Mouse (Mus musculus): ENCODE results near the gene Shroom2. TPM values are rescaled to one million over a fixed set of nuclear protein-coding genes. Genes with fewer than 3 reads are reported as not detected.

Gene Shroom2
- total RNA-seq, 2 experiments from 2014 or later, result 94.4 to 98.1 TPM

DNA sequence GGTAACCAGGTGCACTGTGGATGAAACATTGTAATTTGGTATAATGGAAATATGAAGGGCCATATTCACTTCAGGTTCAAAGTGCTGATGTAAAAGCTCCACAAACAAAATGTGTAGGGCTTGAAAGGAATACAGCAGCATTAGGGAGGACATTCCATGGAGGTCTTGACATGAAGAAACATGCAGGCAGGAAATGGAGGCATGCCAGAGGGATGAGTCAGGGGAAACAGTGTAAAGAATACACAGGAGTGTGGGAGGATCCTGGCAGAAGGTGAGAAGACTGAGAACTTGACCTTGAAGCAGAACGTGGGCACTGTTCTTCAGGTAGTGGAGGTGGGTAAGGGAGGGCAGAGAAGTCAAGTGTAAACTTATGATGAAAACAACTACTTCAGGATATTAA lies 65.6 kb downstream of the Shroom2 start:
- DNase-seq (ENCODE audit: low spot score in 2 of 2), result no peak

DNA sequence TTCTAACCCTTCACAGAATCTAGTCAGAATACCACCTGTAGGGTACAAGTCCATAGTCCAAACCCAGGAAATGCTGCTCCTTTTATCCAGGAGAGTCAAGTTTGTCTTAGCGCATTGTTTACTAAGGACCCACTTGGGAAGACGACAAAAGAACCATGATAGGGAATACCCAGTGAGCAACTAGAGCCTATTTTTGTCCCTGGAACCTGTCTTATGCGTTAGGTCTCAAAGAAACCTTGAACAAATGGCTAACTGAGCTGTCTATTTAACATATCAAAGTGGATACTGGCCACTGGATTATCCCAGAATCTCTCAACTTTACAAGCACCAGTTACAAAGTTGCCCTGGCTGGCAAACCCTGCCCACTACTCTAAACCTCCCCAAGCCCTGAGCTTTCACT lies 67.6 kb downstream of the Shroom2 start:
- DNase-seq (ENCODE audit: low spot score in 2 of 2), result no peak

DNA sequence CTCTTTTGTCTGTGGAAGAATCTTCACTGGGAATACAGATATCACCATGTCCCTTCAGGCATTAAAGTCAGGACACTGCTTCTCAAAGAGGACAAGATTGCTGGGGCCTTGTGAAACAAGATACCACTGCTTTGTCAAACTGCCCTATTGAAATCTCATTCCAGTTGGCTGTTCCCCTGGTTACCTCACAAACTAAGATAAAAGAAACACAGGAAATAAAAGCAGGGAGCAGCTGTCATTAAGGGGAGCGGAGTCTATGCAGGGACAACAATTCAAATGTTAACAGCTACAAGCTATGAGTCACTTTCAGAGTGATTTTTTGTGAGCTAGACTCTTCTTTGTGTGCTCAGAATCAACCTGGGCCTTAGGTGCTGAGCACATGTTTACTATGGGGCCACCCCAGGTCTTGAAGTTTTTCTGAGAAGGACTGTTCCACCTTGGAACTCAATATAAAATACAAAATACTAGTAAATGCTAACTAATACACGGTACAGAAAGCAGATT lies 78.4 kb downstream of the Shroom2 start:
- no peak for DNase-seq (ENCODE audit: low spot score in 2 of 2)

DNA sequence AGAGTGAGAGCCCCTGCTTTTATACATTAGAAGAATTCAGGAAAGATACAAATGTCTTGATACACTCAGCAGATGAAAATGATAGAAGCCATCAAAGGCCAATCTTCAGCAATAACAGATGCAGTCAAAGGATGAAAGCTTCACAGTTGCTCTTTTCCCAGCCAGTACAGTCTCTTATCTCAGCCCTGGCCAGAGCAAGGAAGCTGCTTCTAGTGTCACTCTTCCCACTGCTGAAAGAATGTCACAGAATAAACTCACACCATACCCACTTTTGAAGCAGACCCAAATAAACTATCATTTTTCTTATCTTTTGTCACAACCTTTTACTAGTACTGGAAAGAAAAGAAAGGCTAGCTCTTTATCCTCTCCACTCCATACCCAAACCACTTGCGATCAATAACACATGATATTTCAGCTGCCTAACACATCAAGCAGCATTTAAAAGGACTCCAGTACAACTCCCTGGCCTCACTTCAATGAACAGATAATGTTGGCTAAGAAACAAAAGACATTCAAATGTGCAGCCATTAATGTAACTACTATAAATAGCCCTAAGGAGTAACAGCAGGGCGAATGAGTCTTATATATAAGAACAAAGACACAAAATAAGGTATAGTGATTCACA lies 90.0 kb downstream of the Shroom2 start:
- no peak for DNase-seq (ENCODE audit: low spot score in 2 of 2)

DNA sequence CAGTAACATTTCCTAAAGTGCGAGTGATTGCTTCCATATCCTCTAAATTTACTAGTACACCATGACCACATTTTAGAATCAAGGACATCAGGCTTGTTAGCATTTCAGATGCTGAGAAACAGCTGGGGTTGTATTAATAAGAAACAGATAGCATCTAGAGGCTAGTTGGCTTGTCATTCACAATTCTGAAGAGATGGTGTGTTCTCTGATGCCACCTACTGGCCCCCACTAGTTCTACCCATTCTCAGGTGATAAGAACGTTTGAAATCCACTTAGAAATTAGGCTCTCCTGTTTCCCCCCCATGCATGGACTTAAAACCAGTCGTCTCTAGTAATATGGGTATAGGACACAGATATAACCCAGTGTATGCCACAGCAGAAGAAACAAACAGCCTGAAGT lies 92.9 kb downstream of the Shroom2 start:
- DNase-seq (ENCODE audit: low spot score in 2 of 2), result peak; percentile 20 to 49

DNA sequence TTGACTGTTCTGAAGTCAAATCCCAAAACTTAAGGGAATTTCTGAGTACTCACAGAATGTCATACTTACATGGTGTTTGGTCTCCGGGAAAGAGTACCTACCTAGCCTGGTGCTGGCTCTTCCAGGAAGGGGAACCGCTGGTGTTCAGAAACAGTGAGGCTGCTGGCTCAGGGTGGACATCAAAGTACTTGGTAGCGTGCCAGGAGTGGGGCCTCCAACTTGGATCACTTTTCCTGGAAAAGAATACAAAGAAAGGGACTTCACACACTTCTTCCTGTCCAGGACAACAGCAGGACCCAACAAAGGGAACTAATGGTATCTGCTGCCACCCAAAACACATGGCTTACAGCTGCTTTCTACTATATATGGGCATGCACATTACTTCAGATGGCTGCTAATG lies 95.8 kb downstream of the Shroom2 start:
- DNase-seq (ENCODE audit: low spot score in 2 of 2), result no peak

DNA sequence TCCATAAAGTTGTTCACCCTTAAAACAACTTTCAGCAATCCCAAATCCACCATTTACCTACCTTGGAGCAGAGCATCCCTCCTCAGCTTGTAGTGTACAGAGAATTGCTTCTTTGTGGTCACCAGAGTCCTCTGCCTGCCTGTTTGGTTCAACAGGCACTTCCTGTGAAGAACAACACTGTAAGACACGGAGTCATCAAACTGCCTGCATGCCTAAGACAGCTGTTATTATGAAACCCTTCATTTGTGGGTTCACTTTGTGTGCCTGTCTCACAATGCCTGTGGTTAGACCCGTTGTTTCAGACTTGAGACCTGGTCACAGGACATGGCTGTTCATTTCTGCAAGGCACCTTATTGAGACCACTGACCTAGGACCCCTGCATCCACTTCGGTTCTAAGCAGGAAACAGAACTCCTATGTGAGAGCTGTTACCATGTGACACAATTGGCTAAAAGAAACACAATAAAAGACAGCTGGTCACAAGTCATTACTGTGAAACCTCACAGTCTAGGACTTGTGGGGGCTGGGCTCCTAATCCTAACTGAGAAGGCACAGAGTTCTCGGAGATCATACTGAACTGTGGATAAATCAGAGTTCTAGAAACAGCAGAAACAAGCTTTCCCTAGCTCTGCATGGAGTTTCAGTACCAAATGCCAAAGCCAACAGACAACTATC lies 111.8 kb downstream of the Shroom2 start:
- no peak for DNase-seq (ENCODE audit: low spot score in 2 of 2)

DNA sequence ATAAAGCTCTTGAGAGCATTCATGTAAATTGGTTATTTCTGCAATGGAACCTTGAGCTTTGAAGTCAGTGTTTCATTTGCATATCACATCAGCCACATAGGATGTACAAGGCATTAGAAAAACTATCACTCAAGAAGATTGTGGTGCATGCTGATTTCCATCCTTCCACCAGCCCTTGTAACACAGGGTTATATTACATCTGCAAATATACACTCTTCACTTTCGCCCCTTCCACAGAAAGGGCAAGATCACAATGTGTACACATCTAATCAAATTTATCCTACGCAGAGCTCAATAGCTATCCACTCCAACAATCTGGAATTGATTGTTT lies 112.7 kb downstream of the Shroom2 start:
- DNase-seq (ENCODE audit: low spot score in 2 of 2), result no peak

DNA sequence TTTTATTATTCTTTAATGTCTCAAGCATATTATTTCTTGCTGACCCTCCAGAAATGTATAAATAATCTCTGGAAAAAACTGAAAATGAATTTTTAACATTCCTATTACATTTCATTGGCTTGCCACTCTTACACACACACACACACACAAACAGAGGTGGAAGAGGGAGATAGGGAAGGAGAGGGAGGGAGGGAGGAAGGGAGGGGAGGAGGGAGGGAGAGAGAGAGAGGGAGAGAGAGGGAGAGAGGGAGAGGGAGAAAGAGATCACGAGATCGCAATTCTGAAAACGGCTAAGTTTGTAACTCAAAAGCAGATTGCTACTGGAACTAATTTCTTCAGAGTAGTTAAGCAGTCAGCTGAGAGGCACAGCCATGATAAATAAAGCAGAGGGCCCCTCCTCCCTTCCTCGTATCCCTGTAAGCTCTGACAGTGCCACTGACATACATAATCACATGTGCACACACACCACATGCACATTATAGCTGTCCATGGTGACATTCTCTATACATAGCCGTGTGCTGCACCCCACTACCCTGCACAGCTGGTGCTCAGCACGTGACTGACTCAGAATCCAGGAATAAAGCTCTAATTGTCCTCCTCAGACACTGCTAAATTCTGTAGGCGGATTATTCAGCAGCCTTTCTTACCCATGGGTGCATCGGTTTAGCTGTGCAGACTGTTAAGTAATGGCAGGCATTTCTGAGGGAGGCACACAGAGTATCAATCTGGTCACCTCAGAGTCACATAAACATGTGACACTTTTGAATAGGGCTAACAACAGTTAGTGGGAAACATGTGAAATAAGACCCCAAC lies 113.3 kb downstream of the Shroom2 start:
- peak; percentile 12 to 36 for DNase-seq (ENCODE audit: low spot score in 2 of 2)

DNA sequence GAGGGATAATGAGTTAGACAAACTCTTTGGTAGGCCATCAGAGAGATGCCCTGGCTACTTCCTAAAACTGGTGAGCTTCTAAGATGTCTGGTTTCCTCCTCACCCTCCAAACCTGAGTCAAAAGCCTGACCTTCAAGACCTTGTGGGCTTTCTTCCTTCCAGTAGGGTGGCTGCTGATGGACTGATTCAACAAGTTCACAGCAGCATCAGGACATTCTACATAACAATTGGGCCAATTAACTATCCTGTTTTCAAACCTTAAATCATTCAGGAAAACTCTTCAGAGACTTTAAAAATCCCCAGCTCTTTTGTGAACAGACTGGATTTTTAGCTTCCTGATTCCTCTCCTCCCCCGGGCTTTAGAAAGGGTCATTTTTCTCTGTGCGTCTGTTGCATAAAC lies 116.6 kb downstream of the Shroom2 start:
- no peak for DNase-seq (ENCODE audit: low spot score in 2 of 2)

DNA sequence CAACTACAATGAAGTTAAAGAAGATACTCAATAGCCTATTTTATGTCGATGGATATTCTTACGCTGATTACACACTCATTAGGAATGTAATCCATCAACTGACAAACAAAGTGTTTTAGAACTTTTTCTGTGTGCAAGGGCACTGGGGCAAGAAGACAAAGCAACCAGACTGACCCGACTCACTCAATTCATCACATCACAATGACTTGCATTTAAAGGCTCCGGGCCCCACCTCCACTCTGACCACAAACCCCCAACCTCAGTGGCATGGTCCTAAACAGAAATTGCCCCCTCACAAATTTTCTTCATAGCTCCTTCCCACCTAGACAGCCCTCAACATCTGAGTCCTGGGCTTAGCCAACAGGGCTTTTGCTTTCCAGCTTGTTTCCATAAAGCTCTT lies 124.4 kb downstream of the Shroom2 start:
- no peak for DNase-seq (ENCODE audit: low spot score in 2 of 2)

DNA sequence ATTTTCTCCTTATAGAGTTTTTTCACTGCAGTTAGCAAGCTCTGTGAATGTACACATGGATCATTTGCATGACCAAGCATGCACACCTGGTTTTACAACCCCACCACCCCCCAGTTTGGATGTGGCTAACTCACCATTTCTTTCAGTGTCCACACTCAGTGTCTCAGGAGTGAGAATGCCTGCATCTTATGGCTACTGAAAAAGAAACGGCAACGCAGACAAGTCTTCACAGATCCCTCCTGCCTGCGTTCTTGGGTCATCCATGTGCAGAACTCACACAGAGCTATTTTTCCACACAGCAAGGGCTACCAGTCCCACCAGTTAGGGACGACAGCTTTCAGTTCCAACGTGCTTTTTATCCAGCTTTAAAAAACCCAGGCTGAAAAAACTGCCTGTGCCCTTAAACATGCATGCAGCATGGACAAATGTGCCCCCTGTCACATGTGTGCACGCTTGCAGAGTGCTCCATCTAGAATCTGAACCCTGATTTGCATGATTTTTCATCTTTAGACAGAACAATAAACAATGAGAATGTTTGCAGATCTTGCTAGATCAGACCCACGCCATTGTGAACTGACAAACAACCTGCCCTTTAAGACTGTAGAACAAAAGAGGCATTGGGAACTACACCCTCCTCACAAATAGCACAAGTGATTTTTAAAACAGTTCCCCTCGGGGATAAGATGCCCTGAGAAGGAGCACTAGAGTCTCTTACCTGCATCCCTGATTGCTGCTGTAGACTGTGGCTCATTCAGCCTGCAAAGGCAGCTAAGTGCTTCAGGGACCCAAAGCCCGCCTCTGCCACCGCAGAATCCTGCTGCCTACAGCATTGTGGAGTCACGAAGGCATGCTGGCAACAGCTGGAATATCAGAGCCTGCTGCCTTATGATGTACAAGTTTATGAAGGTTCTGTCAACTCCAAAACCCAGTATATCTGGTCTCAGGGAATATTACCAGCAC lies 125.3 kb downstream of the Shroom2 start:
- peak in 1 of 2 experiments; percentile 46 for DNase-seq (ENCODE audit: low spot score in 2 of 2)

DNA sequence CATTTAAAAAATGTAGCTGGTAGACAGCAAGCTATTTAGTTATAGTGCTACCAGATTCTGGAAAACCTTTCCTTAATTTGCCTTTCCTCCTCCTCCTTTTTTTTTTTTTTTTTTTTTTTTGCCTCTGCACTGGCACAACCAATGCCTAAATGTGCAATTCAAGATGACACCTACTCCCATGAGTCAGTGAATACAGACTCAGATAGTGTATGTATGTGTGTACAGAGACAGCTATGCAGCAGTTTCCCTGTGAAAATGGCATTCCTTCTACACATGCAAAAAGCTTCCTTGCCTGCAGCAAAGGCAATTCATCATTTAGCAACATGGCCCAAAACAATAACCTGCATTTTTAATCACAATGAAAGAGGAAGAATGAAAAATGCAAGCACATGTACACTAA lies 126.1 kb downstream of the Shroom2 start:
- no peak for DNase-seq (ENCODE audit: low spot score in 2 of 2)

DNA sequence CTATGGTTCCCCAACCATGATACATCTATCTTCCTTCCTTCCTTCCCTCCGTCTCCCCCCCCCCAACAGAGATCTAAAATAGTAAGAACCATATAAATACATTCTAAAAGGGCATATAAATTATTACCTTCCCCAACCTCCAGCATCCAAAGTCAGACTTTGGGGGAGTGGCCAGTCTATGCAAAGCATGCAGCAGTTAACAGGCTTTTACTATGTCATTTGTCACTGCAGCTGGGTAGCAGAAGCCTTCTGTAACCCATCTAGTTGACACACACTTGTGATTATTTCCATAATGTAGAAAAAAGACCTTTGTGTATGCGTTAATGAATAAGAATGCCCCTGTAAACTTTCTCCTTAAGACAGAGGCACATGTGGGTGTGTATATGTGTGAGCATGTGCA lies 126.6 kb downstream of the Shroom2 start:
- no peak for DNase-seq (ENCODE audit: low spot score in 2 of 2)

DNA sequence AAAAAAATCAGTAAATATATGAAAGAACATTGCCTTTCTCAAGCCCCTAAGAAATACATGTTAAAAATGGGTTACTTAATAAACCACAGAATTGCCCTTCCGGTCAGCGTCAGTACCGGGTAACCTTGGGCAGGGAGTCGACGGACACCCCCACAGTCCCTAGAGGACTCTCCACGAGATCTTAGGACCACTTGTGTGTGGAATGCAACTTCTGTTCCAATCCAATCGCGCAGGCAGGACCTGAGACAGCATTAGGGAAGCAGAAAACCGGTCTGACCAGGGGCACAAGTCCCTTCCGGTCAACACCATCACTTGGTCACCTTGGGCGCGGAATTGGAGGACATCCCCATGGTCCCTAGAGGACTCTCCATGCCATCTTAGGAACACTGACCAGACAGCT lies 133.9 kb downstream of the Shroom2 start:
- no peak for DNase-seq (ENCODE audit: low spot score in 2 of 2)

DNA sequence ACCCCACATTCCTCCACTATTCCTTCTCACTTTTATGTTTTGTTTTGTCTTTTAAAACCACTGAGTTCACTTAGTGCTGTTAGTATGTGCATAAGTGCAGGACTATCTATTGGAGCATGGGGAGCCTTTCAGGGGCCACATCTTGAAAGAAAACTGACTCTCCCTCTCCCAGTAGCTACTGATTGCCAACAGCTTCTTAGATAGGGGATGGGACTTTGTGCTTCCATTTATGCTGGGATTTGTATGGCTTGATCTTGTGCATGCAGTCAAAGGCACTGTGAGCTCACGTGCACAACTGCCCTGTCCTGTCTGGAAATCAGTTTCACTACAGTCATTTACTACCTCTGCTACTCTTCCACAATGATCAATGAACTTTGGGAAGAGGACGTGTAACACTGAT lies 147.9 kb downstream of the Shroom2 start:
- no peak for DNase-seq (ENCODE audit: low spot score in 2 of 2)

DNA sequence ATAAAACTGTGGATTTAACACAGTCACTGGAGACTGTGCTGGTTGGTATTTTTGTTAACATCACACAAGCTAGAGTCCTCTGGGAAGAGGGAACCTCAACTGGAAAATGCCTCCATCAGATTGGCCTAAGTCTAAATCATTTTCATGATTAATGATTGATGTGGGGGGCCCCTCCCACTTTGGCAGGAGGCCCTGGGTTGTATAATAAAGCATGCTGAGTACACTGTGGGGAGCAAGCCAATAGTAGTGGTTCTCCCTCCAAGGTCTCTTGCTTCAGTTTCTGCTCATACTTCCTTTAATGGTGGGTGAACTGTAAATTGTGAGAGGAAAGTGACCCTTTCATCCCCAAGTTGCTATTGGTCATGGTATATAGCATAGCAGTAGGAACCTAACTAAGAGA lies 148.3 kb downstream of the Shroom2 start:
- DNase-seq (ENCODE audit: low spot score in 2 of 2), result no peak

DNA sequence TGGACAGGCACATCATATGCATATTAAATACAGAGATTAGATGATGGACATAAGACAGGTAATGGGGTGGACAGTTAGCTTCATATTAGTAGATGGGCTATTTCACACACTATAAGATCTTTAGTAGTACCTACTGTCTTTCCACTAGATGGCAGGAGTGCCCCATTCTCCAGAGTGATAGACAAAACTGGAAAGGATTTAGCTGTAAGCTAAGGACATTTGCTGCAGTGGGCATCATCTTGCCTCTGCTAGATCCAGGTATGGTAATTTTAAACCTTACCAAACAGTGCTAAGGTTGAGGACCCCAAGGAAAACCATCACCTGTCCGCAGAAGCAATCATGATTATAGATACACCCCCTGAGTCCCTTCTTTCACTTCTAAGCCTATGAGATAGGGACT lies 150.8 kb downstream of the Shroom2 start:
- peak in 1 of 2 experiments; percentile 9 for DNase-seq (ENCODE audit: low spot score in 2 of 2)

DNA sequence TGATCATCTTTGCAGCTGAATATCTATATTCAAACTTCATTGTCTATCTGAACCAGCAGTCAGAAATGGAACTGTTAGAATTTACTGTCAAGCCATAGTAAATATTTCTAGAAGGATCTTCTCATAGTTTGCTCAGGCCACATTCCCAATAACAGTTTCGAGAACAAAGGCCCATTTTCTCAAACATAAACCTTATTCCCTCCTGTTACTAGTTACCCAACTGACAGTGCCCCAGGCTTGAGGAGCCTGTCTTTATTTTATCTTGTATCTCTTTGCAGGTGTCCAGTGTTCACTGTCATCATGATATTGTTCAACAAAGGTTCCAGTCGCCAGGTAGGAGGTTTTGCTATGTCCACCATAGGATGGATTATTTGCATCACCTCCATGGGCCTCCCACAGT lies 206.2 kb downstream of the Shroom2 start, which contains the start of gene Cldn34a:
Gene Cldn34a, plus strand, starts transcription at position 301 of the 400 bp plus-strand sequence.
- DNase-seq (ENCODE audit: low spot score in 2 of 2), result no peak

All from left cerebral cortex, adult 18-20 months (tissue).